Mouse (Mus musculus): Measurements from ENCODE around the gene Pofut2. TPM values are rescaled to one million over a fixed set of nuclear protein-coding genes. Genes with fewer than 3 reads are reported as not detected.

Gene Pofut2
- polyA plus RNA-seq, 1 experiment = 29.4 TPM

DNA sequence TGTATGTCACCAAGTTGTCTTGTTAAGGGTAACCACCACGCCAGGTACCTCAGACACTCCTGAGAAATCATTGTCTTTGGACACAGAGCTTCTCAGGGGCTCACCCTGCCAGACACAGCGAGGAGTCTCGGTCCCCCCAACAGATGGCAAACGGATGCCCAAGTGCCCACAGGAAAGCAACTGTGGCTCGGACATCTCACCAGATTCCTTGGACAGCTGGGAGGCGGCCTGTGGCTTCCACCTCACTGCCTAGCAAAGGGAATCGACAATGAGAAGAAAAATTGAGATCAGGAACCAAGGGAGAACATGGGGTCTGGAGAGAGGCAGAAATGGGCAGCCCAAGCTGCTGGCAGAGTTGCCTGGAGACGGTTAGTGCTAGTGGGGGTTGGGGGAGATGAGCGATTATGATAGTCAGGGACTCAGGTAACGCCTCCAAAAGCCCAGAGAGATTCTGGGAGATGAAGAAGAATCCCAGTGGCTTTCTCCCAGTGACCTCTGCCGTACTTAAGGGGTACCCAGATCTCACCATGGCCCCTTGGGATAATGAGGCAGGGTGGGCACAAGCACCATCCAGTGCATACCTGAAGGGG, 36.0 kb upstream of the Pofut2 start:
- Histone ChIP-seq H3K27me3 (ENCODE audit: control insufficient read depth, insufficient read depth, low read length) (no peaks in the 10 kb centered on the region), H3K4me1 (ENCODE audit: control insufficient read depth, insufficient read depth, insufficient read length) (no peaks in the 10 kb centered on the region), H3K27ac (ENCODE audit: insufficient read depth, low read length) (no peak overlapping the region), H3K36me3 (ENCODE audit: control insufficient read depth, insufficient read depth, low read length) (no peaks in the 10 kb centered on the region), H3K4me3 (ENCODE audit: extremely low read depth, insufficient read depth, insufficient read length) (no peak overlapping the region)
- TF ChIP-seq POLR2A (IDR thresholded peaks at IDR 0.05; ENCODE audit: low read depth, low read length) = no peak
- TF ChIP-seq CTCF (IDR thresholded peaks at IDR 0.05; ENCODE audit: extremely low read depth, insufficient read depth, insufficient read length, insufficient replicate concordance) = no peak
- no peak for DNase-seq (ENCODE audit: low read depth in 1 of 2, low spot score in 2 of 2)
- WGBS = 89% methylated on average over 11 of the region's 11 CpGs

GRCm38 (mm10) chr10:77224390-77224789, 34.6 kb upstream of the Pofut2 start:
- WGBS = 74% methylated on average over 4 of the region's 4 CpGs
- DNase-seq (ENCODE audit: low read depth in 1 of 2, low spot score in 2 of 2) = no peak
- Histone ChIP-seq H3K27me3 (ENCODE audit: control insufficient read depth, insufficient read depth, low read length) (no peaks in the 10 kb centered on the region), H3K4me1 (ENCODE audit: control insufficient read depth, insufficient read depth, insufficient read length) (no peaks in the 10 kb centered on the region), H3K27ac (ENCODE audit: insufficient read depth, low read length) (no peak overlapping the region), H3K4me3 (ENCODE audit: extremely low read depth, insufficient read depth, insufficient read length) (no peak overlapping the region), H3K36me3 (ENCODE audit: control insufficient read depth, insufficient read depth, low read length) (no peaks in the 10 kb centered on the region)
- no peak for TF ChIP-seq CTCF (IDR thresholded peaks at IDR 0.05; ENCODE audit: extremely low read depth, insufficient read depth, insufficient read length, insufficient replicate concordance)
- no peak for TF ChIP-seq POLR2A (IDR thresholded peaks at IDR 0.05; ENCODE audit: low read depth, low read length)

- Histone ChIP-seq H3K27me3 (ENCODE audit: control insufficient read depth, insufficient read depth, low read length) (no peaks in the 10 kb centered on the region), H3K4me3 (ENCODE audit: extremely low read depth, insufficient read depth, insufficient read length) (no peak overlapping the region), H3K27ac (ENCODE audit: insufficient read depth, low read length) (no peak overlapping the region; the same call in 1 of the 2 replicates), H3K4me1 (ENCODE audit: control insufficient read depth, insufficient read depth, insufficient read length) (no peaks in the 10 kb centered on the region), H3K36me3 (ENCODE audit: control insufficient read depth, insufficient read depth, low read length) (no peaks in the 10 kb centered on the region)
- TF ChIP-seq POLR2A (IDR thresholded peaks at IDR 0.05; ENCODE audit: low read depth, low read length) (no peak), CTCF (IDR thresholded peaks at IDR 0.05; ENCODE audit: extremely low read depth, insufficient read depth, insufficient read length, insufficient replicate concordance) (no peak)
- DNase-seq (ENCODE audit: low read depth in 1 of 2, low spot score in 2 of 2) = no peak
- WGBS = 3% methylated on average over 9 of the region's 9 CpGs
Measured at GRCm38 (mm10) chr10:77225414-77225813, 33.6 kb upstream of the Pofut2 start.

DNA sequence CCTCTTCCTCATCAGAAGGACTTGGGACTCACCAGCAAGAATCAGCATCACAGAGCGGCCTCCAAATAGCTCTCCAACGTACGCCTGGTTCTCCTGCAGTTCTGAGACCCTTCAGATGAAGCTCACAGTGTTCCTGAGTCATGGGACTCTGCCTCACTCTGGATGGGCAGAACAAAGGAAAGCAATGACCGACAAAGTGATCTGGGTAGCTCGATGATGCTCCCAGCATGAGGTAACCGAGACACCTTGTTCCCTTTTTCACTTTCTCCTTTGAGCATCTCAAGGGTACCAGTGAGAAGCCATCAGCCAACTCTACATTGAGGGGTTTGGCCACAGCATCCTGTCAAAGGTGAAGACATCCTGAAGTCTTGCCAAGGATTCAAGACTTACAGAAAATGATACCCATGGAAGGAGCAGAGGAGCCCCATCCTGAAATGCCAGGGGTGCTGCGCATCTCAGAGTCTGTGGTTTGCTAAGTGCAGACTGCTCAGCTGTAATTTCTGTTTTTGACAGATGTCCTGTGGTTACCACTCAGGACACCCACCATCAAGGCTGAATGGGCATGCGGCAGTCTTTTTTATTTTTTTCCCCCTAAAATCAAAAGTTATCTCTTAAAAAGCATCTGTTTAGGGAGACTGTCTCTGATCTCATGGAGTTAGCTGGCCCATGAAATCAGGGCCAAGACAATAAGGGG, 32.9 kb upstream of the Pofut2 start:
- no peak for DNase-seq (ENCODE audit: low read depth in 1 of 2, low spot score in 2 of 2)
- H3K4me1 ChIP-seq (ENCODE audit: control insufficient read depth, insufficient read depth, insufficient read length) = no peaks in the 10 kb centered on the region

DNA sequence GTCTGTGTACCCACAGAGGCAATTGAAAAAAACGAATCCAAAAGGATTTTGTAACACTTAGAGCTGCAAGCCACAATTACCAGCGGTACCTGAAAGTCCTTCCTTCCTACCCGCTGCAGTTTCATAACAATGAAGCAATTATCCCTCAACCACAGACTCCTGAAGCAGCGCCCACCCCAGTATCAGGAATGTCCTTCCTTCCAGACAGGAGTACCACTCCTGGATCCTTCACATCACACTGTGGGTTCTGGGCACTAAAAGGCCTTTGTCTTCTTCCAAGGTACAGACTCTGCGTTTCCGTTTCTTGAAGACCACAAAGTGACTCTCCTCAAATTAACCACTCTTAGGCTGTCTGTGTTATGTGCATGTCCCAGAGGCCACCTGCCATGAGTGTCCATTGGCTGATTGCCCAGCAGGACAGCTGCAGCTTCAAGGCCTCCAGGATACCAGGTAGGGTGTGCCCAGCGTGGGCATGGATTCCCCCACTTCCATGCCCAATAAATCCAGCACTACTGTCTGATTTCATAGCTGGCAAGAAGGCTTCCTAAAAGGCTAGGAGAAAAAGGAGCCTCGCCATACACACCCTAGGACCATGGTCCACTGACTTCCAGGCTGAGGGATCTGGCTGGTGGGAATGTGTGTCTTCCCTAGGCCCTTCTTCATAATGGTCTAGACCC, 32.2 kb upstream of the Pofut2 start:
- no peak for TF ChIP-seq CTCF (IDR thresholded peaks at IDR 0.05; ENCODE audit: extremely low read depth, insufficient read depth, insufficient read length, insufficient replicate concordance)
- TF ChIP-seq POLR2A (IDR thresholded peaks at IDR 0.05; ENCODE audit: low read depth, low read length) = no peak
- no peaks in the 10 kb centered on the region for H3K4me1 ChIP-seq (ENCODE audit: control insufficient read depth, insufficient read depth, insufficient read length)

More for the DNA sequence above, 32.9 kb upstream of the Pofut2 start:
- no peaks in the 10 kb centered on the region for H3K36me3 ChIP-seq (ENCODE audit: control insufficient read depth, insufficient read depth, low read length)
- TF ChIP-seq CTCF (IDR thresholded peaks at IDR 0.05; ENCODE audit: extremely low read depth, insufficient read depth, insufficient read length, insufficient replicate concordance) = no peak
- no peak for TF ChIP-seq POLR2A (IDR thresholded peaks at IDR 0.05; ENCODE audit: low read depth, low read length)
- no peaks in the 10 kb centered on the region for H3K27me3 ChIP-seq (ENCODE audit: control insufficient read depth, insufficient read depth, low read length)
- no peak overlapping the region for H3K27ac ChIP-seq (ENCODE audit: insufficient read depth, low read length)
- WGBS = 41% methylated on average over 8 of the region's 8 CpGs
- H3K4me3 ChIP-seq (ENCODE audit: extremely low read depth, insufficient read depth, insufficient read length) = no peak overlapping the region

GRCm38 (mm10) chr10:77227368-77227723, 31.7 kb upstream of the Pofut2 start:
- WGBS = 92% methylated on average over 6 of the region's 6 CpGs
- no peak overlapping the region for H3K27ac ChIP-seq (ENCODE audit: insufficient read depth, low read length)
- H3K4me3 ChIP-seq (ENCODE audit: extremely low read depth, insufficient read depth, insufficient read length) = no peak overlapping the region
- no peaks in the 10 kb centered on the region for H3K27me3 ChIP-seq (ENCODE audit: control insufficient read depth, insufficient read depth, low read length)
- H3K4me1 ChIP-seq (ENCODE audit: control insufficient read depth, insufficient read depth, insufficient read length) = no peaks in the 10 kb centered on the region
- no peak for TF ChIP-seq POLR2A (IDR thresholded peaks at IDR 0.05; ENCODE audit: low read depth, low read length)
- TF ChIP-seq CTCF (IDR thresholded peaks at IDR 0.05; ENCODE audit: extremely low read depth, insufficient read depth, insufficient read length, insufficient replicate concordance) = no peak
- H3K36me3 ChIP-seq (ENCODE audit: control insufficient read depth, insufficient read depth, low read length) = no peaks in the 10 kb centered on the region
- no peak for DNase-seq (ENCODE audit: low read depth in 1 of 2, low spot score in 2 of 2)

More for the DNA sequence above, 32.2 kb upstream of the Pofut2 start:
- H3K27ac ChIP-seq (ENCODE audit: insufficient read depth, low read length) = no peak overlapping the region
- DNase-seq (ENCODE audit: low read depth in 1 of 2, low spot score in 2 of 2) = no peak
- 33% methylated on average over 8 of the region's 8 CpGs for WGBS
- no peak overlapping the region for H3K4me3 ChIP-seq (ENCODE audit: extremely low read depth, insufficient read depth, insufficient read length)
- no peaks in the 10 kb centered on the region for H3K36me3 ChIP-seq (ENCODE audit: control insufficient read depth, insufficient read depth, low read length)
- no peaks in the 10 kb centered on the region for H3K27me3 ChIP-seq (ENCODE audit: control insufficient read depth, insufficient read depth, low read length)
